Mouse (Mus musculus): ENCODE measurements around the gene Mael.

Gene Mael

GRCm38 (mm10) chr1:166153351-166154120 lies 85.0 kb downstream of the Mael start:
- in situ Hi-C loops (cut with MboI, MseI), result loop anchor here (5.0 to 10.0 kb wide), 2 partner anchors 259 to 376 kb away; no protein-coding TSS in a partner anchor

- in situ Hi-C loops (cut with MboI, MseI), result loop anchor here (5.0 to 10.0 kb wide), 2 partner anchors 257 to 375 kb away; no protein-coding TSS in a partner anchor
These were observed 86.5 kb downstream of the Mael start for GRCm38 (mm10) chr1:166152034-166152433.

- in situ Hi-C loops (cut with MboI, MseI), result loop anchor here (5.0 to 10.0 kb wide), 2 partner anchors 257 to 374 kb away; no protein-coding TSS in a partner anchor
These were observed 87.2 kb downstream of the Mael start for GRCm38 (mm10) chr1:166151341-166151740.

Data from regulatory T cell (primary cell).